In genomic region chr7:19950589-19950988, GRCm38 (mm10) we compare ENCODE assay signal across 12 mouse cellular contexts. TPM values are rescaled to one million over a fixed set of nuclear protein-coding genes. Genes with fewer than 3 reads are reported as not detected.
DNase-seq lines count a peak whose midpoint lies in the region; ATAC-seq and TF ChIP-seq lines count a peak whose summit lies in the region.
"Had no signal": no experiment of that assay in that cellular context is flagged by ENCODE, and none has a peak within 500 bp of the region (broad histone marks: within the 10 kb centered on the region; RNA-seq: fewer than 3 reads in every experiment).

Gene Igsf23, minus strand, starts transcription at chr7:19950756.

- no peak within 1 kb of the TSS for H3K4me2 ChIP-seq in hindbrain, embryonic 12.5 days (replicated peaks)
- no peak within 1 kb of the TSS for H3K4me2 ChIP-seq in hindbrain, embryonic 11.5 days (replicated peaks; ENCODE audit: low read depth, low read length)
- no peak within 1 kb of the TSS for H3K4me2 ChIP-seq in liver, embryonic 12.5 days
- H3K4me2 ChIP-seq: embryonic facial prominence, embryonic 15.5 days; hindbrain, embryonic 14.5 days had no signal

- in situ Hi-C loops in ES-E14 (cut with MboI; ENCODE audit: low sequenced_read_pairs in 2 of 2, unreplicated experiment in 2 of 2) = no loop called here

- intact Hi-C loops in left cerebral cortex, postnatal 4 days (cut with DNase I) = no loop called here

- no peaks in the 10 kb centered on the region for H3K27me3 ChIP-seq in hindbrain, embryonic 12.5 days
- no peaks in the 10 kb centered on the region for H3K27me3 ChIP-seq in hindbrain, embryonic 11.5 days (ENCODE audit: control insufficient read depth, insufficient read depth, low read length)
- H3K27me3 ChIP-seq in liver, embryonic 12.5 days (replicated peaks) = no peaks in the 10 kb centered on the region
- H3K27me3 ChIP-seq: embryonic facial prominence, embryonic 15.5 days had no signal

- H3K36me3 ChIP-seq in hindbrain, embryonic 12.5 days = no peaks in the 10 kb centered on the region
- H3K36me3 ChIP-seq in hindbrain, embryonic 11.5 days (ENCODE audit: control insufficient read depth, insufficient read depth, low read length) = no peaks in the 10 kb centered on the region
- H3K36me3 ChIP-seq in ES-E14 (ENCODE audit: control insufficient read depth, insufficient read depth, low read length, poor library complexity, severe bottlenecking) = no peaks in the 10 kb centered on the region
- H3K36me3 ChIP-seq in liver, embryonic 12.5 days = no peaks in the 10 kb centered on the region
- H3K36me3 ChIP-seq: embryonic facial prominence, embryonic 15.5 days had no signal

- no peak within 1 kb of the TSS for H3K4me3 ChIP-seq in hindbrain, embryonic 12.5 days
- no peak within 1 kb of the TSS for H3K4me3 ChIP-seq in hindbrain, embryonic 11.5 days (ENCODE audit: low read depth, low read length)
- peak within 1 kb of the TSS; percentile 16 to 17; a peak in 2 of 4 replicates for H3K4me3 ChIP-seq in ES-E14 (ENCODE audit: insufficient read depth in 1 of 2, low read depth in 1 of 2, low read length in 2 of 2, poor library complexity in 1 of 2, severe bottlenecking in 1 of 2)
- no peak within 1 kb of the TSS for H3K4me3 ChIP-seq in liver, embryonic 12.5 days
- H3K4me3 ChIP-seq: embryonic facial prominence, embryonic 15.5 days had no signal

- no peak within 1 kb of the TSS for H3K27ac ChIP-seq in hindbrain, embryonic 12.5 days
- no peak within 1 kb of the TSS for H3K27ac ChIP-seq in hindbrain, embryonic 11.5 days (ENCODE audit: low read depth, low read length)
- no peak within 1 kb of the TSS for H3K27ac ChIP-seq in ES-E14 (ENCODE audit: insufficient read depth, low read depth, low read length, poor library complexity, severe bottlenecking)
- H3K27ac ChIP-seq in liver, embryonic 12.5 days = no peak within 1 kb of the TSS
- H3K27ac ChIP-seq: embryonic facial prominence, embryonic 15.5 days; hindbrain, embryonic 14.5 days; macrophage had no signal

- 0 out of 2 replicates have a peak, but pooled peaks have one; percentile 23 for ATAC-seq in hindbrain, embryonic 12.5 days (ENCODE audit: low FRiP score)
- ATAC-seq in hindbrain, embryonic 11.5 days (ENCODE audit: low FRiP score) = no peak; the same call in 1 of the 2 replicates
- peak; percentile 42; the same call in 1 of the 2 replicates for ATAC-seq in liver, embryonic 12.5 days

- no peak within 1 kb of the TSS for H3K9ac ChIP-seq in hindbrain, embryonic 12.5 days
- H3K9ac ChIP-seq in hindbrain, embryonic 11.5 days (ENCODE audit: low read depth, low read length) = no peak within 1 kb of the TSS
- H3K9ac ChIP-seq in ES-E14 (ENCODE audit: insufficient read depth, low read depth, low read length, poor library complexity, severe bottlenecking) = peak within 1 kb of the TSS; percentile 13; the same call in 1 of the 2 replicates
- no peak within 1 kb of the TSS for H3K9ac ChIP-seq in liver, embryonic 12.5 days
- H3K9ac ChIP-seq: embryonic facial prominence, embryonic 15.5 days; hindbrain, embryonic 14.5 days had no signal

- WGBS in hindbrain, embryonic 12.5 days = 57% methylated on average over 9 of the region's 9 CpGs
- 55% methylated on average over 9 of the region's 9 CpGs for WGBS in hindbrain, embryonic 11.5 days
- WGBS in liver, embryonic 12.5 days (ENCODE audit: insufficient replicate concordance) = 53% methylated on average over 9 of the region's 9 CpGs

- no peak for DNase-seq in hindbrain, embryonic 11.5 days (ENCODE audit: low spot score)
- peak; percentile 62 for DNase-seq in CD4-positive, CD25-positive, alpha-beta regulatory T cell, adult 2 months (ENCODE audit: low read depth, low spot score)
- DNase-seq in ES-E14 (ENCODE audit: low read depth, low spot score) = no peak
- DNase-seq in left cerebral cortex, postnatal 4 days = no peak
- DNase-seq in B cell, adult 2 months = no peak
- no peak for DNase-seq in right cerebral cortex, postnatal 10 days (ENCODE audit: low spot score in 2 of 2)

- H3K9me3 ChIP-seq in hindbrain, embryonic 12.5 days (replicated peaks) = no peaks in the 10 kb centered on the region
- no peaks in the 10 kb centered on the region for H3K9me3 ChIP-seq in hindbrain, embryonic 11.5 days (ENCODE audit: control insufficient read depth, low read length)
- no peaks in the 10 kb centered on the region for H3K9me3 ChIP-seq in ES-E14 (ENCODE audit: control insufficient read depth, insufficient read depth, low read depth, low read length)
- no peaks in the 10 kb centered on the region for H3K9me3 ChIP-seq in liver, embryonic 12.5 days (replicated peaks)
- H3K9me3 ChIP-seq: embryonic facial prominence, embryonic 15.5 days had no signal

- no peaks in the 10 kb centered on the region for H3K4me1 ChIP-seq in hindbrain, embryonic 12.5 days
- no peaks in the 10 kb centered on the region for H3K4me1 ChIP-seq in hindbrain, embryonic 11.5 days (replicated peaks; ENCODE audit: control insufficient read depth, insufficient read depth, low read length)
- H3K4me1 ChIP-seq in ES-E14 (ENCODE audit: control insufficient read depth in 2 of 2, insufficient read depth in 2 of 2, low read length in 2 of 2, poor library complexity in 1 of 2) = peaks cover 0 to 10% of the 10 kb centered on the region in 2 experiments; a peak in 2 of 4 replicates
- H3K4me1 ChIP-seq in liver, embryonic 12.5 days = peaks cover 10% of the 10 kb centered on the region; the same call in 1 of the 2 replicates
- H3K4me1 ChIP-seq: embryonic facial prominence, embryonic 15.5 days had no signal

TF ChIP-seq in ES-E14, 5 proteins besides CTCF, POLR2A, EP300 and RAD21:
- TF ChIP-seq ZC3H11A (IDR thresholded peaks at IDR 0.05; ENCODE audit: borderline replicate concordance, low read depth, low read length) = no peak
- TF ChIP-seq MAFK (IDR thresholded peaks at IDR 0.05; ENCODE audit: insufficient read depth, low read depth, low read length) = no peak

RNA-seq across cellular contexts. Expression of gene Igsf23, which starts in this region (rescaled TPM):
- 0.32 TPM in 1 of 2 replicates, not detected in the other for polyA plus RNA-seq in hindbrain, embryonic 12.5 days (2016; fragmentation: Nextera tagmentation; extraction: Ambion mirVana)
- 0.15 TPM in 1 of 2 replicates, not detected in the other for polyA plus RNA-seq in hindbrain, embryonic 11.5 days (2014; fragmentation: Nextera tagmentation; extraction: Ambion mirVana)
- total RNA-seq in ES-E14 (2012; rRNA removed) = 4.6 and 6.6 TPM in 2 replicates
- polyA plus RNA-seq in liver, embryonic 12.5 days (2016; fragmentation: Nextera tagmentation; extraction: Ambion mirVana) = 0.26 and 0.30 TPM in 2 replicates
- total RNA-seq in left cerebral cortex, postnatal 4 days (2021) = not detected
- total RNA-seq: adrenal gland, adult 18-20 months had no signal
- polyA plus RNA-seq: hindbrain, embryonic 14.5 days; macrophage had no signal

Comparison
In these comparisons a context has a peak if more than half of its experiments do, and no peak if none do; other contexts are left out.
1. Peak in ATAC-seq in hindbrain, embryonic 12.5 days; RNA of the gene not detected or under 1 TPM.
2. Peak in ATAC-seq in liver, embryonic 12.5 days; RNA of the gene not detected or under 1 TPM.
3. H3K4me3 ChIP-seq: peak in ES-E14 (2 of 2); none in hindbrain, embryonic 12.5 days (single experiment), hindbrain, embryonic 11.5 days (single experiment) and liver, embryonic 12.5 days (single experiment).